Mouse (Mus musculus) liver, embryonic 16.5 days (tissue): ENCODE data around the gene Foxp1. TPM values are rescaled to one million over a fixed set of nuclear protein-coding genes. Genes with fewer than 3 reads are reported as not detected.
A peak's percentile ranks its signal among the peaks of the same experiment; 100 is the strongest.

Experiments used
- ATAC-seq: fragments of 200-750 bp; cut with Nextera tagmentation; 2 replicates; pipeline ENCODE4 v1.8.0; 2017; ENCODE audit warnings: low read depth, mild to moderate bottlenecking, moderate number of reproducible peaks, moderate library complexity
- H3K27ac ChIP-seq: fragments of 300-500 bp; sonication (generic); 2 replicates; pipeline ENCODE4 v1.5.1; 2014; ENCODE audit warnings: mild to moderate bottlenecking, low read length
- H3K27me3 ChIP-seq: fragments of 300-500 bp; sonication (generic); 2 replicates; pipeline ENCODE4 v1.6.1; 2014; ENCODE audit warnings: low read depth, low read length, mixed read lengths; ENCODE audit not compliant: control insufficient read depth, insufficient read depth
- H3K36me3 ChIP-seq: fragments of 300-500 bp; sonication (generic); 2 replicates; pipeline ENCODE4 v1.6.1; 2014; ENCODE audit warnings: mild to moderate bottlenecking; ENCODE audit not compliant: control insufficient read depth, insufficient read depth
- H3K4me1 ChIP-seq: fragments of 300-500 bp; sonication (generic); 2 replicates; pipeline ENCODE4 v1.6.1; 2014; ENCODE audit warnings: low read depth, low read length, mixed read lengths; ENCODE audit not compliant: control insufficient read depth
- H3K4me2 ChIP-seq: fragments of 300-500 bp; sonication (generic); 2 replicates; pipeline ENCODE4 v1.6.1; 2014; ENCODE audit warnings: low read depth, low read length, mixed read lengths
- H3K4me3 ChIP-seq: fragments of 300-500 bp; sonication (generic); 2 replicates; pipeline ENCODE4 v1.5.1; 2014; ENCODE audit warnings: low read depth, mild to moderate bottlenecking, low read length
- H3K9ac ChIP-seq: fragments of 300-500 bp; sonication (generic); 2 replicates; pipeline ENCODE4 v1.6.1; 2014; ENCODE audit warnings: low read depth, low read length
- H3K9me3 ChIP-seq: fragments of 300-500 bp; sonication (generic); replicated peaks from 2 replicates; pipeline ENCODE4 v1.6.1; 2016; ENCODE audit warnings: low read length; ENCODE audit not compliant: control insufficient read depth
- WGBS: fragments of 180-500 bp; shearing (Covaris S2); extraction: QIAGEN DNeasy Blood & Tissue Kit; methylation state at CpG from one replicate; pipeline ENCODE4 v1.1.7; 2014; ENCODE audit not compliant: insufficient replicate concordance; 5-methylcytosine and 5-hydroxymethylcytosine counted together
- polyA plus RNA-seq: library from polyadenylated mRNA; unstranded; fragments of >200 nt; fragmentation: Nextera tagmentation; extraction: Ambion mirVana; gene quantifications from 2 replicates; pipeline ENCODE4 v1.2.1, GENCODE M21; 2015

Gene Foxp1
- polyA plus RNA-seq, 1 experiment from 2014 or later: 13.6 TPM

GRCm38 (mm10) chr6:98996346-98996745 lies 526.2 kb downstream of the Foxp1 start:
- Histone ChIP-seq H3K4me2 (no peak overlapping the region), H3K27me3 (no peaks in the 10 kb centered on the region), H3K9me3 (no peaks in the 10 kb centered on the region), H3K36me3 (no peaks in the 10 kb centered on the region), H3K27ac (no peak overlapping the region), H3K9ac (no peak overlapping the region), H3K4me3 (no peak overlapping the region), H3K4me1 (peaks cover 6% of the 10 kb centered on the region; the same call in 1 of the 2 replicates)
- WGBS: 52% methylated on average over 1 of the region's 1 CpGs
- no peak for ATAC-seq

DNA sequence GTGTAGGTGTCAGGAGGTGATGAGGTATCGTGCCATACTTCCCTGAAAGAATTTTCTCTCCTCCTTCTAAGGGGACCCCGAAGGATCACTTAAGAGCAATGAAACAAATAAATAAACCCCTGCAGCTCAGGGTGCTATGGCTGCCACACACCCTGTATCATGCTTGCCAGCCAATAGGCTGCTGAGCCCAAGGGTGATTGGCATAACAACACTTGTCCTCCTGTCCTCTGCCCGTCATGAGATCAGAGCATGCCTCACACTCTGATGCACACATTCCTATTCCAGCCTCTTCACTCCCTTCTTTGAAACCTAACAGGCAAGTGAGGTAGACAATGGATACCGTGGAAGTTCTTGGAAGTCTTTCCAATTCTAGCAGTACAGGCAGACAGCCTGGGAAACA lies 526.8 kb downstream of the Foxp1 start:
- Histone ChIP-seq H3K27me3 (no peaks in the 10 kb centered on the region), H3K27ac (no peak overlapping the region), H3K36me3 (no peaks in the 10 kb centered on the region), H3K4me3 (no peak overlapping the region), H3K9ac (no peak overlapping the region), H3K4me2 (no peak overlapping the region), H3K9me3 (no peaks in the 10 kb centered on the region), H3K4me1 (peaks cover 6% of the 10 kb centered on the region)
- ATAC-seq: no peak
- WGBS: 72% methylated on average over 4 of the region's 4 CpGs

DNA sequence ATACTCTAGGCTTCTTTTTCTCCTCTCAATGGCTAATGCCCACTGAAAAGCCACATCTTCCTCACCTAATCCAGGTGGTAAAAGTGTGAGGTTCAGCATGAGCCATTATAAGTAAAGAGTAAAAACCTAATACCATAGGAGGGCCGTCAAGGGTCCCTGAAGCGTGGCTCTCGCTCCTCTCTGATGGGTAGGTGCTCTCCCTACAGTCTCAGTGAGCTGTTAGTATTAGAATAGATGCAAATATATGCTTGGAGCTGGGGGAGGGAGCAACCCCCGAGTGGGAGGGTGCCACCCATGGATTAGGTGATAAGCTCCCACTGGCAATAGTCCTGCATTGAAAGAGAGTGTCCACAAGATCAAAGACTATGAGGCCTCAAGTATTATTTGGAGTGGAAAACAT lies 527.6 kb downstream of the Foxp1 start:
- no peak overlapping the region for H3K27ac ChIP-seq
- peaks cover 6% of the 10 kb centered on the region for H3K4me1 ChIP-seq

GRCm38 (mm10) chr6:98994104-98994787 lies 528.3 kb downstream of the Foxp1 start:
- peaks cover 6% of the 10 kb centered on the region for H3K4me1 ChIP-seq
- 75% methylated on average over 21 of the region's 21 CpGs for WGBS
- no peak overlapping the region for H3K4me2 ChIP-seq
- no peak overlapping the region for H3K9ac ChIP-seq
- ATAC-seq: no peak
- no peaks in the 10 kb centered on the region for H3K9me3 ChIP-seq
- H3K27me3 ChIP-seq: no peaks in the 10 kb centered on the region
- no peak overlapping the region for H3K27ac ChIP-seq
- no peaks in the 10 kb centered on the region for H3K36me3 ChIP-seq
- no peak overlapping the region for H3K4me3 ChIP-seq

More for the DNA sequence above, 527.6 kb downstream of the Foxp1 start:
- 63% methylated on average over 4 of the region's 4 CpGs for WGBS
- H3K36me3 ChIP-seq: no peaks in the 10 kb centered on the region
- H3K27me3 ChIP-seq: no peaks in the 10 kb centered on the region
- no peak overlapping the region for H3K4me3 ChIP-seq
- ATAC-seq: no peak
- no peak overlapping the region for H3K9ac ChIP-seq
- no peaks in the 10 kb centered on the region for H3K9me3 ChIP-seq
- no peak overlapping the region for H3K4me2 ChIP-seq

GRCm38 (mm10) chr6:98993231-98993630 lies 529.3 kb downstream of the Foxp1 start:
- Histone ChIP-seq H3K4me2 (no peak overlapping the region), H3K27me3 (no peaks in the 10 kb centered on the region), H3K4me1 (peaks cover 6% of the 10 kb centered on the region), H3K4me3 (no peak overlapping the region), H3K9me3 (no peaks in the 10 kb centered on the region), H3K9ac (no peak overlapping the region), H3K36me3 (no peaks in the 10 kb centered on the region), H3K27ac (no peak overlapping the region)
- no peak for ATAC-seq
- 27% methylated on average over 3 of the region's 3 CpGs for WGBS

- Histone ChIP-seq H3K9ac (no peak overlapping the region), H3K4me1 (peaks cover 6% of the 10 kb centered on the region), H3K27me3 (no peaks in the 10 kb centered on the region), H3K9me3 (no peaks in the 10 kb centered on the region), H3K4me2 (no peak overlapping the region), H3K27ac (no peak overlapping the region), H3K36me3 (no peaks in the 10 kb centered on the region), H3K4me3 (no peak overlapping the region)
- no peak for ATAC-seq
- 22% methylated on average over 7 of the region's 7 CpGs for WGBS
Observed at GRCm38 (mm10) chr6:98992772-98993147, 529.8 kb downstream of the Foxp1 start.

DNA sequence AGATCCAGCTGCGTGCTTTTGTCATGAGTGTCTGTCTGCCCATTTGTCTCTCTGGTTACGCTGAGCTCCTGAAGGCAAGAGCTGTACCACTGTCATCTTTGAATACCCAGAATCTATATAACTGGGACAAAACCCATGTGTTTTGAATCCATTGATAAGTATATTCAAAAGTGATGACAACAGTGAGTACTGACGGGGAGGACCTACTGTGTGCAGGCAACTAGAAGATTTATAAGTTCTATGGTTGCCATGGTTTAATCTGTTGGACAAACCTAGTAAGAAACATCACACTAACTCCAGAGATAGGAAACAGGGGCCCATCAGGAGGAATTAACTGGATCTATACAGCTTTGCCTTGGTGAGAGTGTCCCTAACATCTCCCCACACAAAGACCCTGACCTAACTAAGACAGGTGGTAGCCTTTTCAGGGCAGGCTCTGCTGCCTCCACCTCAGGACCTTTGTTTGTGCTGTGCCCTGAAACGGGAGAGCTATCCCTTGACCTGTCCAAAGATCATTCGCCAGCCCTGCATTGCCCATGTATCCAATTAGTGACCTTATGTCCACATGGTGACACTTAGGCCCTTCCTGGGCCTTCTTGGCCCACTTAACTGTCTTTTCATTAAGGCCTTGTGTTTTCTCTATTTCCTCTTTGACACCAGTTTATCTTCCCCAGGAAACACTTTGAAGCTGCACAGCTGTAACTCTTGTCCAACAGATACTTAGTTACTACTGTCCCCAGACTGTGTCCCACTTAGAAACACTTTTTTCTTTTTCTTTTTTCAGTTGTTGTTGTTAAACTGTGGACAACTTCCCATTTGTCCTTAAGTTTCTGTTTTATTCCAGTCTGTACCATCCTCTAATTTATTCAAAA lies 530.4 kb downstream of the Foxp1 start:
- Histone ChIP-seq H3K4me3 (no peak overlapping the region), H3K4me1 (peaks cover 6% of the 10 kb centered on the region), H3K4me2 (no peak overlapping the region), H3K27me3 (no peaks in the 10 kb centered on the region), H3K36me3 (no peaks in the 10 kb centered on the region), H3K27ac (no peak overlapping the region), H3K9ac (no peak overlapping the region), H3K9me3 (no peaks in the 10 kb centered on the region)
- ATAC-seq: no peak
- 65% methylated on average over 5 of the region's 5 CpGs for WGBS

DNA sequence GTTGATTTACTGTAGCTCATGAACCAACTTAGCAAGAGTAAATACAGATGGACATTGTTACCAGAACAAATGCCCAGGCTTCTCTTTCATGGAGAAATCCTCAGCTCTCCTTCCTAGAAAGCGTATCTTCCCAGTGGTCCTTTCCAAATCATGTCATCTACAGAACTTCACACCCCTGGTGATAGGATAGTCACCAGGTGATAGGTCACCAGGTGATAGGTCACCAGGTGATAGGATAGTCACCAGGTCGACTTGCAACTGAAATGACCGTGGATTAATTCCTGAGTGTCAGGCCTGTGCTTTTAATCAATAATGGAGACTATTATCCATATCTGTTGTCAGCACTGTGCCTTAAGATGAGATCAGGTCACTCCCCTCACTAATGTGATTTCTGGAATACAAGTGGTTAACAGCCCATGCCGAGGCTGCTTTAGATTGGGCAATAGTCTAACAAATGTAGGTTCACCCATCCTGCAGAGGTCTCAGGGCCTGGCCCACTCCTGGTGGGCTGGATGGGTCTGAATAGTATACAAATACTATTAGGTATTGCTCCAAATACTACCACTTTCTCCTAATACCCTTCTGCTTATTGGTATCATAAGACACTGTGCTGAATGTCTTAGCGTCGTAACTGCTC lies 534.9 kb downstream of the Foxp1 start:
- Histone ChIP-seq H3K27me3 (no peaks in the 10 kb centered on the region), H3K27ac (no peak overlapping the region), H3K9me3 (no peaks in the 10 kb centered on the region), H3K4me3 (no peak overlapping the region), H3K36me3 (no peaks in the 10 kb centered on the region), H3K9ac (no peak overlapping the region), H3K4me1 (peaks cover 4% of the 10 kb centered on the region), H3K4me2 (no peak overlapping the region)
- 0 out of 2 replicates have a peak, but pooled peaks have one; percentile 45 for ATAC-seq
- 57% methylated on average over 6 of the region's 6 CpGs for WGBS

DNA sequence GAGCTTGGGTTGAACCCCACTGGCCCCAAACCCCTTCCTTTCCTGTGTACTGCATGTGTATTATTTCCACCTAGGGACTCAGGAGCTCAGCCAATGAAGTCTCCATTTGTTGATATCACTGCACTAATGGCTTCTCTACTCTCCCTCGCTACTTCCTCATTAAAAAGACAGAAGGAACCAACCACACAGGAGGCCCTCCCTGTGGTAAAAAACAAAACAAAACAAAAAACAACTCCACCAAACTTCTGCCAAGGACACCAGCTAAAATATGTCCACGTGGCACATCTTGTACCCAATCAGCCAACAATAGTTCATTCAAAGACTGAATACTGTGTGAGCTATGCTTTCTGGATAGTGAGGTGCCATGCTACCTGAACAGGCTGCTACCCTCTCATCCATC lies 537.1 kb downstream of the Foxp1 start:
- H3K4me3 ChIP-seq: no peak overlapping the region
- WGBS: 45% methylated on average over 2 of the region's 2 CpGs

More for the DNA sequence above, 537.1 kb downstream of the Foxp1 start:
- no peaks in the 10 kb centered on the region for H3K9me3 ChIP-seq
- no peak overlapping the region for H3K9ac ChIP-seq
- ATAC-seq: no peak
- H3K36me3 ChIP-seq: no peaks in the 10 kb centered on the region
- H3K27ac ChIP-seq: no peak overlapping the region
- H3K4me1 ChIP-seq: no peaks in the 10 kb centered on the region; the same call in 1 of the 2 replicates
- H3K4me2 ChIP-seq: no peak overlapping the region
- no peaks in the 10 kb centered on the region for H3K27me3 ChIP-seq
